31 mouse cellular contexts compared by ENCODE assay signal in genomic region chr12:89993273-89993672, GRCm38 (mm10).
"Had no signal": no experiment of that assay in that cellular context is flagged by ENCODE, and none has a peak within 500 bp of the region (broad histone marks: within the 10 kb centered on the region; RNA-seq: fewer than 3 reads in every experiment).

No protein-coding gene starts in this region.

- H3K4me1 ChIP-seq: limb, embryonic 13.5 days; limb, embryonic 15.5 days; liver, embryonic 12.5 days; liver, embryonic 13.5 days; liver, embryonic 15.5 days; lung, embryonic 15.5 days; megakaryocyte, embryonic 14.5 days; midbrain, embryonic 10.5 days; midbrain, embryonic 12.5 days; midbrain, embryonic 13.5 days; neural tube, embryonic 12.5 days had no signal

- H3K9me3 ChIP-seq: limb, embryonic 10.5 days; limb, embryonic 12.5 days; limb, embryonic 13.5 days; limb, embryonic 15.5 days; liver, embryonic 12.5 days; liver, embryonic 13.5 days; liver, embryonic 15.5 days; lung, embryonic 15.5 days; megakaryocyte, embryonic 14.5 days; midbrain, embryonic 10.5 days; midbrain, embryonic 12.5 days; midbrain, embryonic 13.5 days; midbrain, embryonic 15.5 days; neural tube, embryonic 12.5 days; neural tube, embryonic 13.5 days had no signal

- H3K36me3 ChIP-seq: limb, embryonic 10.5 days; limb, embryonic 12.5 days; limb, embryonic 13.5 days; limb, embryonic 15.5 days; liver, embryonic 12.5 days; liver, embryonic 13.5 days; liver, embryonic 15.5 days; lung, embryonic 15.5 days; midbrain, embryonic 10.5 days; midbrain, embryonic 12.5 days; midbrain, embryonic 13.5 days; midbrain, embryonic 15.5 days; neural tube, embryonic 12.5 days; neural tube, embryonic 13.5 days had no signal

- H3K27ac ChIP-seq: limb, embryonic 10.5 days; limb, embryonic 12.5 days; limb, embryonic 13.5 days; limb, embryonic 15.5 days; liver, embryonic 12.5 days; liver, embryonic 13.5 days; liver, embryonic 14.5 days; liver, embryonic 15.5 days; lung, embryonic 15.5 days; macrophage; midbrain, embryonic 10.5 days; midbrain, embryonic 12.5 days; midbrain, embryonic 13.5 days; midbrain, embryonic 15.5 days; neural tube, embryonic 12.5 days; neural tube, embryonic 13.5 days had no signal

- H3K4me2 ChIP-seq: limb, embryonic 12.5 days; limb, embryonic 13.5 days; limb, embryonic 15.5 days; liver, embryonic 11.5 days; liver, embryonic 12.5 days; liver, embryonic 13.5 days; liver, embryonic 15.5 days; lung, embryonic 15.5 days; midbrain, embryonic 11.5 days; midbrain, embryonic 12.5 days; midbrain, embryonic 13.5 days; midbrain, embryonic 15.5 days; neural tube, embryonic 12.5 days; neural tube, embryonic 13.5 days had no signal

- H3K4me3 ChIP-seq: limb, embryonic 10.5 days; limb, embryonic 12.5 days; limb, embryonic 13.5 days; limb, embryonic 15.5 days; liver, embryonic 12.5 days; liver, embryonic 13.5 days; liver, embryonic 15.5 days; lung, embryonic 15.5 days; megakaryocyte, embryonic 14.5 days; midbrain, embryonic 10.5 days; midbrain, embryonic 12.5 days; midbrain, embryonic 13.5 days; midbrain, embryonic 15.5 days; myocyte; neural tube, embryonic 12.5 days; neural tube, embryonic 13.5 days had no signal

- DNase-seq: left cerebral cortex, postnatal 4 days; liver; liver, embryonic 13.5 days; liver, postnatal 0 days; lung, adult 18-20 months; lung, adult 2 months; lung, postnatal 10 days; lung, postnatal 14 days; lung, postnatal 36 days; lung, postnatal 4 days; midbrain, embryonic 14.5 days had no signal

- ATAC-seq: liver, embryonic 12.5 days; liver, postnatal 0 days; midbrain, embryonic 13.5 days; midbrain, embryonic 15.5 days; midbrain, embryonic 16.5 days had no signal

- H3K9ac ChIP-seq: limb, embryonic 12.5 days; limb, embryonic 13.5 days; limb, embryonic 15.5 days; liver, embryonic 12.5 days; liver, embryonic 13.5 days; liver, embryonic 14.5 days; liver, embryonic 15.5 days; liver, postnatal 0 days; lung, embryonic 15.5 days; midbrain, embryonic 12.5 days; midbrain, embryonic 13.5 days; midbrain, embryonic 15.5 days; neural tube, embryonic 12.5 days; neural tube, embryonic 13.5 days had no signal

- H3K27me3 ChIP-seq: limb, embryonic 12.5 days; limb, embryonic 13.5 days; limb, embryonic 15.5 days; liver, embryonic 12.5 days; liver, embryonic 13.5 days; liver, embryonic 15.5 days; lung, embryonic 15.5 days; megakaryocyte, embryonic 14.5 days; midbrain, embryonic 12.5 days; midbrain, embryonic 13.5 days; midbrain, embryonic 15.5 days; neural tube, embryonic 12.5 days; neural tube, embryonic 13.5 days had no signal
